Mouse (Mus musculus): ENCODE results near the gene Txndc11. TPM values are rescaled to one million over a fixed set of nuclear protein-coding genes. Genes with fewer than 3 reads are reported as not detected.

Txndc11 gene
- polyA plus RNA-seq, 1 experiment from 2014 or later, result 28.7 TPM

DNA sequence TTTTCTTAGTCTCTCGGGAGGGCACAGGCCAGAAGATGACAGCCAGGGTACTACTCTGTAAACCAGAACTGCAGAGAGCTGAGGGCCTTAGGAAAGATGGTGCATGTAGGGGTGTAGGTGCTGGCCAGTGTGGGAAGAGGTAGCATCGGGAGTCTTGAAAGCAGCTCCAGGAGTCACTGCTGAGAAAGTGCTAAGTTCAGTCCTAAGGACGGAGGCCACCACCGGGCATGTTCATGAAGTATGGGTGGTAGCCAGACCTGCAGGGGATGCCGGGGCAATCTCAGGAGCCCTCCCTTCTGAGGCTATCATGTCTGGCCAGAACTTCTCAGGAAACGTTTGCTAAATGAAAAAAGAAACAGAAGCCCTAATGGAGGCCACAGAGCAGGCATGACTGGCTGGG, 65.2 kb downstream of the Txndc11 start:
- 0 out of 2 replicates have a peak overlapping the region, but pooled peaks have one; percentile 24 for H3K27ac ChIP-seq
- peaks cover 50% of the 10 kb centered on the region for H3K36me3 ChIP-seq
- H3K27me3 ChIP-seq (ENCODE audit: insufficient read depth, poor library complexity, severe bottlenecking), result no peaks in the 10 kb centered on the region
- no peaks in the 10 kb centered on the region for H3K9me3 ChIP-seq
- H3K4me3 ChIP-seq, result peak overlapping the region; percentile 1; the same call in 1 of the 2 replicates
- 84% methylated on average over 6 of the region's 6 CpGs for WGBS
- peaks cover 71% of the 10 kb centered on the region for H3K4me1 ChIP-seq (replicated peaks)
- DNase-seq (ENCODE audit: low spot score), result no peak

DNA sequence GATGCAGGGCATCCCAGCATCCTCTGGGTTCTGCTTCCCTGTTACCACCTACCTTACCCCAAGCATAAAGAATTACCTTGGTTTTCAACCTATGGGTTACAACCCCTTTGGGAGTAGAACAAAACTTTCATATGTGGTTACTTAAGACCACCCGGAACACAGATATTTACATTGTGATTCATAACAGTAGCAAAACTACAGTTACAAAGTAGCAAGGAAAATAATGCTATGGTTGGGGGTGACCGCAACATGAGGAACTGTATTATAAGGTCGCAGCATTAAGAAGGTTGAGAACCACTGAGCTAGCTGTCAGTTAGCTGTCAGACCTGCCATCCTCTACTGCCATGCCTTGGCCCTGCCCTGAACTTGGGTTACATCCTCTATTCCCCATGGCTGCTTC, 65.8 kb downstream of the Txndc11 start:
- H3K36me3 ChIP-seq, result peaks cover 44% of the 10 kb centered on the region
- 95% methylated on average over 3 of the region's 3 CpGs for WGBS
- peak overlapping the region; percentile 75 for H3K4me3 ChIP-seq
- H3K27ac ChIP-seq, result 0 out of 2 replicates have a peak overlapping the region, but pooled peaks have one; percentile 24
- no peak for DNase-seq (ENCODE audit: low spot score)
- no peaks in the 10 kb centered on the region for H3K9me3 ChIP-seq
- H3K27me3 ChIP-seq (ENCODE audit: insufficient read depth, poor library complexity, severe bottlenecking), result no peaks in the 10 kb centered on the region
- H3K4me1 ChIP-seq (replicated peaks), result peaks cover 74% of the 10 kb centered on the region

DNA sequence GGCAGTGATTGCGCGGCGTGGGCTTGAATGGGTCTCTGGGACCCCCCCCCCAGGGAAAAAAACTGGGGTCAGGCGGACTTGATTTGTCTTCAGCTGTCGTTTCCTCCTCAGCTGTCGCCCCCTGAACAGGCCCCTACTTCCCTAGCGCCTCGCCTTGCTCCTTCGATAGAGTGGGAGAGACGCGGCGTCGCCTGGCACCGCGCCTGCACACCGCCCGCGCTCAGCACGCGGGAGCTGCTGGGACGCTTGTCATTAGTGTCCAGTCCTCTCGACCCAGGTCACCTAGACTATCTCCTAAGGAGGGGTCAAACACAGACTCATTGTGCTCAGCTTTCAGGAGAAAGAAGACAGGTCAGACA, 67.6 kb downstream of the Txndc11 start:
- 0% methylated on average over 22 of the region's 22 CpGs for WGBS
- no peaks in the 10 kb centered on the region for H3K9me3 ChIP-seq
- H3K27me3 ChIP-seq (ENCODE audit: insufficient read depth, poor library complexity, severe bottlenecking), result no peaks in the 10 kb centered on the region
- peak overlapping the region; percentile 98 for H3K27ac ChIP-seq
- peak; percentile 71 for DNase-seq (ENCODE audit: low spot score)
- H3K36me3 ChIP-seq, result peaks cover 26% of the 10 kb centered on the region
- H3K4me1 ChIP-seq (replicated peaks), result peaks cover 78% of the 10 kb centered on the region
- H3K4me3 ChIP-seq, result peak overlapping the region; percentile 75

DNA sequence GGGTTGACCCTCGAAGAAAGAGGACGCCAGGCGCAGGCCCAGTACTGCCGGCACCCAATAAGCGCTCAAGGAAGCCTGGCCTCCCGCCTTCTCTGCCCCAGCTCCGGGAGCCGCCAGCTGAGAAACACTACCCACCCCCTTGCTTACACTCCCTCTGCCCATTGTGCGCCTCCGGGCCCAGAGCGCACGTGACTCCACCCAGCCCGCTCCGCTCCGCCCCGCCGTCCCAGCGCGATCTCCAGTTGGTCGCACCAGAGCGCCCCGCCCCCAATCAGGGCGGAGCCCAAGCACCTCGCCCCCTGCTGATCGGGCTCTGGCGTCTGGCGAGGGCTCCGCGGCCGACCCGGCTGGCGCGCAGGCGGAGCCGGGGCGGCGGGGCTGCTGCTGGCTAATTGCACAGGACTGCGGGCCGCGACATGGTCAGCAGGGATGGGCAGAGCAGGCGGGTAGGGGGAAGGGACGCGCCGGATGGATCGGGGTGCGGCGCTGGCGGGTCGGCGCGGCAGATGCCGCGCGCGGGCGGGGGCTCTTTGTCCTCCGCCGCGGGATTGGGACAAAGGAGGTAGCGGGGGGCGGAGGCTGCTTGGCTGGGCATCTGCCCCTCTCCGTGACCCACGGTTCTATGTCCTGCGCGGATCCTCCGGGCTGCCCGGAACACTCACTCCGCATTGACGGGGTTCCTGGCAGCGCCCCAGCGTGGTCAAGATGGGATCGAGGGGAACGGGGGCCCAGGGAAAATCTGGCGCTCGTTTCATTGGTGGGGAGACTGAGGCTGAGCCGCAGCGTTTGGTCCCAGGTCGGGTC, 68.2 kb downstream of the Txndc11 start, which contains the start of gene Litaf:
Gene Litaf (minus strand): TSS at position 129 of the 804 bp plus-strand sequence.
- peaks cover 77% of the 10 kb centered on the region for H3K4me1 ChIP-seq (replicated peaks)
- peaks cover 20% of the 10 kb centered on the region for H3K36me3 ChIP-seq
- peak within 1 kb of the TSS; percentile 75 for H3K4me3 ChIP-seq
- under 1% methylated on average over 78 of the region's 78 CpGs for WGBS
- DNase-seq (ENCODE audit: low spot score), result peak; percentile 99
- H3K9me3 ChIP-seq, result no peaks in the 10 kb centered on the region
- H3K27me3 ChIP-seq (ENCODE audit: insufficient read depth, poor library complexity, severe bottlenecking), result no peaks in the 10 kb centered on the region
- peak within 1 kb of the TSS; percentile 98 for H3K27ac ChIP-seq

DNA sequence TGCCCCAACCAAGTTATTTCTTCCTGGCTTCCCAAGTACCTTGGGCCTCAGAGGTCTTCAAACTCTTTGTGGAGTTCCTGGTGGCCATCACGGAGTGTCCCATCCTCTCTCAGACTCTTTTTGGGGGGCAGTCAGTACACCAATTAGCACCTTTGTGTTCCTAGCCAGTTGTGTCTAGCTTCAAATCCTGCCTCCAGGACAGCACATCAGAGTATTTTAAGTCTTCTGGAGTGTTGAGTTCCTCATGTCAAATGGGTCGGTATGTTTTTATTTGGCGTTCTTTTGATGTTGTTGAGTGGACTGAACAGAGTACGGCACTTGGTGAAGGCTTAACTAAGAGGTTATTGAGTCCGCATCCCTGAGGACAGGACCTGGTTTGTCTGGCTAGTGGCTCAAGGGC, 69.0 kb downstream of the Txndc11 start:
- peak overlapping the region; percentile 75 for H3K4me3 ChIP-seq
- DNase-seq (ENCODE audit: low spot score), result no peak
- H3K27me3 ChIP-seq (ENCODE audit: insufficient read depth, poor library complexity, severe bottlenecking), result no peaks in the 10 kb centered on the region
- peaks cover 72% of the 10 kb centered on the region for H3K4me1 ChIP-seq (replicated peaks)
- H3K27ac ChIP-seq, result peak overlapping the region; percentile 98
- peaks cover 13% of the 10 kb centered on the region for H3K36me3 ChIP-seq
- H3K9me3 ChIP-seq, result no peaks in the 10 kb centered on the region
- WGBS, result 63% methylated on average over 5 of the region's 5 CpGs

DNA sequence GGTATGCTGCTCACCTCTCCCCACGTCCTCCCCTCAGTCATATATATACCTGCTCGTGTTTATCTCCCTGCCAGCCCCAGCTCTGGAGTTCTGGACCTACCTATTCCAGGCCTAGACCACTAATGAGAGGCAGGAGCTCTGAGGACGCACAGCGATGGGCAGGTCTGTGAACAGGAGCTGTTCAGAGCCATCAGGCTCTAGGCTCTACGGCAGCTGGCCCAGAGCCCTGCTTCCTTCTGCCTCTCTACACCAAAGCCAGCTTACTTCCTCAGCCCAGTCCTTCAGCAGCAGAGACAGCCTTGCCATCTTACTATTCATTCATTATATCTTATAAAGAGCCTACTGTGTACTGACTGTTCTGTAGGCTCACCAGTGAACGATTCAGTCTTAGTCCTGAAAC, 69.7 kb downstream of the Txndc11 start:
- 0 out of 2 replicates have a peak overlapping the region, but pooled peaks have one; percentile 6 for H3K27ac ChIP-seq
- H3K27me3 ChIP-seq (ENCODE audit: insufficient read depth, poor library complexity, severe bottlenecking), result no peaks in the 10 kb centered on the region
- 0 out of 2 replicates have a peak overlapping the region, but pooled peaks have one; percentile 75 for H3K4me3 ChIP-seq
- no peak for DNase-seq (ENCODE audit: low spot score)
- 93% methylated on average over 6 of the region's 6 CpGs for WGBS
- H3K4me1 ChIP-seq (replicated peaks), result peaks cover 66% of the 10 kb centered on the region
- peaks cover 10% of the 10 kb centered on the region for H3K36me3 ChIP-seq
- H3K9me3 ChIP-seq, result no peaks in the 10 kb centered on the region

DNA sequence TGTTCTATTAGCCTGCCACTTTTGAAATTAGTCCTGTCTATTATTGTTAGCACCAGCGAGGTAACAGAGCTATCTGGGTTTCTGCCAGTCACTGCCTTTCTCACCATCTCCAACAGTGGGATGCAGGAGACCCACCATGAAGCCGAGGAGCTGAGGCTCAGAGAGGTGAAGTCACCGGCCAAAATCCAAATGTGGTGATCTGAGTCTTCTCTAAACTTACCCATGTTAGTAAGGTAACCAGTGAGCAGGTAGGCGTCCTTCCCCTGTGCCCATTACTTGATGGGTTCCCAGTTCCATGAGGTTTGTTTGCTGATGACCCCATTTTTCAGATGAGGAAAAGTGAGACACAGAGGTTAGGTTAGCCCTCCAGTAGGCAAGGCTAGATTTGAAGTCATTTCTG, 70.1 kb downstream of the Txndc11 start:
- Histone ChIP-seq H3K36me3 (peaks cover 9% of the 10 kb centered on the region), H3K9me3 (no peaks in the 10 kb centered on the region), H3K27ac (no peak overlapping the region), H3K4me1 (replicated peaks) (peaks cover 62% of the 10 kb centered on the region), H3K27me3 (ENCODE audit: insufficient read depth, poor library complexity, severe bottlenecking) (no peaks in the 10 kb centered on the region), H3K4me3 (no peak overlapping the region)
- DNase-seq (ENCODE audit: low spot score), result no peak
- WGBS, result 88% methylated on average over 4 of the region's 4 CpGs

DNA sequence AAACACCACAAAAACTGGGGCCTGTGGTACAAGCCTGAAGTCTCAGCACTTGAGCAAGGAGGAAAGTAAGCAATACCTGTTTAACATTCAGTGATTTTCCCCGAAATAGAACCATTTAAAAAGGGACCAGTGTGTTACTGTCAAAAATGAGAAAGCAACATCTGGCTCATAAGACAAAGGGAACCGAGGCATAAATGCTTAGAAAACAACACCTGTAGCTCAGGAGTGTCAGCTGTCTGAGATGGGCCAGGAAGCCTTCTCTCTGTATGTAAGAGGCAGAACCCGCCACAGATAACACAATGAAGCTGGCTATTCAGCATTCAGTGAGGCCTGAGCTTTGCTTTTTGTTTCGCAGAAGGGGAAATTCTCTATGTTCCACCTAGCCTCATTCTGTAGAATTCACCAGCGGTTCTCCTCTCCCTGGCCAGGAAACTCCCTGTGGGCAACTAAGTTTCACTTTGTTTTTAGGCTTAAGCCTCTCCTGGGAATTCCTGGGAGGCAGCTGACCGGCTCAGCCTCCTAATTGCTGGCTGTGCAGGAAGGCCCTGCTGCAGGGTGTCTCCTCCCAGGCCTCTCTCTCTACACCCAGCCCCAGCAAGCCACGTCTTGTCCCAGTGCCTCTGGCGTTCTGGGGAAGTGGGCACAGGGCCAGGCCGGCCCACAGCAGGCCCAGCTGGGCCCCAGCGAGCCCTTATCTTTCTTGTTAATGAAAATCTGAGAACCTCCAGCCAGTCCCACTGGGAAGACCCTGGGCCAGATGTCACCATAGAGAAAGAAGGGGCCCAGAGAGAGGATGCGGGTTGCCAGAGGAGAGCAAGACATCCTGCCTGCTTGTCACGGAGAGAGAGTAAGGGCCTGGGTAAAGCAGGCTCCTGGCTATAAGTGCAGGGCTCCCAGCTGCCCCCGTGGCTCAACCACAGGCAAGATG, 71.4 kb downstream of the Txndc11 start:
- Histone ChIP-seq H3K27me3 (ENCODE audit: insufficient read depth, poor library complexity, severe bottlenecking) (no peaks in the 10 kb centered on the region), H3K4me3 (0 out of 2 replicates have a peak overlapping the region, but pooled peaks have one; percentile 13), H3K9me3 (no peaks in the 10 kb centered on the region), H3K27ac (peak overlapping the region; percentile 82), H3K36me3 (0 out of 2 replicates have a peak, but pooled peaks cover under 1% of the 10 kb centered on the region), H3K4me1 (replicated peaks) (peaks cover 49% of the 10 kb centered on the region)
- WGBS, result 31% methylated on average over 13 of the region's 13 CpGs
- DNase-seq (ENCODE audit: low spot score), result peak; percentile 54

DNA sequence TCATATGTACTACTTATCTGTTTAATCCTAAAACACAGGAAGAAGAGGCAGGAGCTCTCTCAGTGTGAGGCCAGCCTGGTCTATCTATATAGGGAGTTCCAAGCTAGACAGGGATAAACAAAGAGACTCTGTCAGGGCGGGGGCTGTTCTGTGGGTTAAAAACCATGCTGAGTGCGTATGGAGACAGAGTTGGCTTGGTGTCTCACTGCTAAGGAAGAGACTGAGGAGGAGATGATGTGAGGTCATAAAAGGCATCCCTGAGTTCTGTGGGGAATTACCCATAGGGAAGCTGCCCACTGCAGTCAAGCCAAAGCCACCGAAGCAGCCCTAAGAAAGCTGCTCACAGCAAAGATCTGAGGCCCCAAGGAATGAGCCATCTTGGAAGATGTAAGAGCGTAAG, 73.8 kb downstream of the Txndc11 start, which contains the start of gene Snn:
Gene Snn (plus strand): TSS at position 301 of the 400 bp plus-strand sequence.
- peaks cover 29% of the 10 kb centered on the region for H3K4me1 ChIP-seq (replicated peaks)
- WGBS, result 93% methylated on average over 4 of the region's 4 CpGs
- no peaks in the 10 kb centered on the region for H3K9me3 ChIP-seq
- H3K4me3 ChIP-seq, result no peak within 1 kb of the TSS
- H3K27me3 ChIP-seq (ENCODE audit: insufficient read depth, poor library complexity, severe bottlenecking), result no peaks in the 10 kb centered on the region
- no peaks in the 10 kb centered on the region for H3K36me3 ChIP-seq
- H3K27ac ChIP-seq, result no peak within 1 kb of the TSS
- DNase-seq (ENCODE audit: low spot score), result no peak

DNA sequence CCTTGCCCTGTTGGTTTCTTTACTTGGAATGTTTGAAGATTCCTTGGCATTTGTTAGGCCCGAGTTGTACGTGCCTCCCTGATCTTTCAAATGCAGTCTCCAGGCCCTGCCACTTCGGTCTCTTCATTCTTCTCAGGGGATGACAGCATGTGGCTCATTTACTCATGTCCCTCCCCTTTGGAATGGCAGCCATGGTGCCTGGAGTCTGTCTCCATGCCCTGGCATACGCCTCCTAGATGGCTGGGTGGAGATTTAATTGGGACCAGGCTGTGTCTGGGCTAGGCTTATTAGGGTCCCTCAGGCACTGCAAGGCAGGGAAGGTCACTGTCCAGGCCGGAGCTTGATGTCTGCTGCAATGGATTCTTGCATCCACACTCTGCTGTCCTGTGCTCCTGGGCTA, 78.5 kb downstream of the Txndc11 start:
- no peak for DNase-seq (ENCODE audit: low spot score)
- no peaks in the 10 kb centered on the region for H3K36me3 ChIP-seq
- WGBS, result 71% methylated on average over 5 of the region's 5 CpGs
- no peaks in the 10 kb centered on the region for H3K4me1 ChIP-seq (replicated peaks)
- H3K4me3 ChIP-seq, result no peak overlapping the region
- H3K9me3 ChIP-seq, result no peaks in the 10 kb centered on the region
- no peak overlapping the region for H3K27ac ChIP-seq
- no peaks in the 10 kb centered on the region for H3K27me3 ChIP-seq (ENCODE audit: insufficient read depth, poor library complexity, severe bottlenecking)

DNA sequence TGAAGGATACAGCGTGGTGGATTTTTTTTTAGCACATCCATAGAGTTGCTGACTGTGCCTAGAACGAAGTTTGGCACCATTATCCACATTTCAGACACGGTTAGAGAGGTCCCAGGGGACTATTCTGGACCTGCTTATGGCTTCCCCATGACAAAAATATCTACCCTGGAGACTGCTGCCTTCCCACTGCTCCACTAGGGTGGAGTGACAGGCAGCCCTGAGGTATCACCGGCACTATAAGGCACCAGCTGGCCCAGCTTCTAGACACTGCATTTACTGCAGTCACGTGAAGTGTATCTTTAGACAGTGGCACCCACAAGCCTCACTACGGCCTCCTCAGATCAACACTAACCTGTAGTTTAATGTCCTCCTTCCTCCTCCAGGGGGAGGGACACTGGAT, 79.6 kb downstream of the Txndc11 start:
- Histone ChIP-seq H3K4me1 (replicated peaks) (no peaks in the 10 kb centered on the region), H3K36me3 (no peaks in the 10 kb centered on the region), H3K27ac (0 out of 2 replicates have a peak overlapping the region, but pooled peaks have one; percentile 12), H3K9me3 (no peaks in the 10 kb centered on the region), H3K27me3 (ENCODE audit: insufficient read depth, poor library complexity, severe bottlenecking) (no peaks in the 10 kb centered on the region), H3K4me3 (no peak overlapping the region)
- WGBS, result 87% methylated on average over 6 of the region's 6 CpGs
- no peak for DNase-seq (ENCODE audit: low spot score)

DNA sequence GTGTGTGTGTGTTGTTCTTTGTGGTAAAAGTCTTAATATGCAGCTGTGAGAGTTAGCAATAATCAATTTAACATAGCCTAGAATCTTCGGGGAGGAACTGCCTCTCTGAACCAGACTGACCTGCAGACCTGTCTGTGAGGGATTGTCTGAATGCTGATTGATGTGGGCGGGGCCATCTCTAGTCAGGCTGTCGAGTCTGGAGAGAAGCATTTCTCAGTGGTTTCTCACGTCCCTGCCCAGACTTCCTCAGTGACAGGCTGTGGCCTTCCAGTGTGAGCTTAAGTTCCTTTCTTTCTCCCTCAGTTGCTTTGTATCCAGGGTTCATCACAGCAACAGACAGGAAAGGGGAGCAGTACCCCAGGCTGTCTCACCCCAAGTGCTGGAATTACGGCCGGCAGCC, 80.0 kb downstream of the Txndc11 start:
- H3K36me3 ChIP-seq, result no peaks in the 10 kb centered on the region
- DNase-seq (ENCODE audit: low spot score), result no peak
- no peaks in the 10 kb centered on the region for H3K4me1 ChIP-seq (replicated peaks)
- no peaks in the 10 kb centered on the region for H3K9me3 ChIP-seq
- WGBS, result 70% methylated on average over 6 of the region's 6 CpGs
- no peaks in the 10 kb centered on the region for H3K27me3 ChIP-seq (ENCODE audit: insufficient read depth, poor library complexity, severe bottlenecking)
- no peak overlapping the region for H3K4me3 ChIP-seq
- H3K27ac ChIP-seq, result 0 out of 2 replicates have a peak overlapping the region, but pooled peaks have one; percentile 12

All from hindbrain, embryonic 10.5 days (tissue).